Mouse (Mus musculus) heart, postnatal 36 days (tissue): ENCODE data around the gene Naa16. TPM values are rescaled to one million over a fixed set of nuclear protein-coding genes. Genes with fewer than 3 reads are reported as not detected.

Source experiments
- DNase-seq, 2 experiments: peaks; one replicate each; pipeline ENCODE4 v3.0.0; 2021 to 2022
- intact Hi-C: fragments of 180-260 bp; cut with DNase I; formaldehyde crosslinking; loops from one replicate; pipeline ENCODE4 v1.15.1; 2025
- total RNA-seq, 2 experiments: library from RNA; stranded (reverse); gene quantifications; 2 replicates each; pipeline ENCODE4 v1.2.3; 2021

Naa16 gene
- total RNA-seq: 10 to 100 TPM; 10.8 to 11.2 TPM

GRCm38 (mm10) chr14:79390265-79390926 lies at the start of gene Naa16:
Naa16 (minus strand) TSS chr14:79390778.
- peak; percentile 98 for DNase-seq
- intact Hi-C loops: loop anchor here (5.0 kb wide), 2 partner anchors 37 to 92 kb away; partner anchors contain the start of genes Elf1, Kbtbd7 and Wbp4

- intact Hi-C loops: no loop called here
- no peak for DNase-seq
These were observed 43.5 kb upstream of the Naa16 start for GRCm38 (mm10) chr14:79434068-79434467.

DNA sequence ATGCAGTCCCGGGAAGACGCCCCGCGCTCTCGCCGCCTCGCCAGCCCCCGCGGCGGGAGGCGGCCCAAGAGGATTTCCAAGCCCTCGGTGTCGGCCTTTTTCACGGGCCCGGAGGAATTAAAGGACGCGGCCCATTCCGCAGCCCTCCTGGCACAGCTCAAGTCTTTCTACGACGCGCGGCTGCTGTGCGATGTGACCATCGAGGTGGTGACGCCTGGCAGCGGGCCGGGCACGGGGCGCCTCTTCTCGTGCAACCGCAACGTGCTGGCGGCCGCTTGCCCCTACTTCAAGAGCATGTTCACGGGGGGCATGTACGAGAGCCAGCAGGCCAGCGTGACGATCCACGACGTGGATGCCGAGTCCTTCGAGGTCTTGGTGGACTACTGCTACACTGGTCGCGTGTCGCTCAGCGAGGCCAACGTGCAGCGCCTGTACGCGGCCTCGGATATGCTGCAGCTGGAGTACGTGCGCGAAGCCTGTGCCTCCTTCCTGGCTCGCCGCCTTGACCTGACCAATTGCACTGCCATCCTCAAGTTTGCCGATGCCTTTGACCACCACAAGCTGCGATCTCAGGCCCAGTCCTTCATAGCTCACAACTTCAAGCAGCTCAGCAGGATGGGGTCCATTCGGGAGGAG lies 36.3 kb upstream of the Naa16 start:
- intact Hi-C loops: loop anchor here (2.0 to 5.0 kb wide), 2 partner anchors 24 to 35 kb away; partner anchors contain the start of genes Kbtbd6 and Naa16
- DNase-seq: peak; percentile 11 to 12

GRCm38 (mm10) chr14:79425979-79426729 lies 35.6 kb upstream of the Naa16 start, which contains the start of gene Kbtbd7:
Kbtbd7 (plus strand) TSS chr14:79426511.
- intact Hi-C loops: loop anchor here (2.0 to 5.0 kb wide), 2 partner anchors 25 to 34 kb away; partner anchors contain the start of genes Kbtbd6 and Naa16
- DNase-seq: peak; percentile 91 to 93

DNA sequence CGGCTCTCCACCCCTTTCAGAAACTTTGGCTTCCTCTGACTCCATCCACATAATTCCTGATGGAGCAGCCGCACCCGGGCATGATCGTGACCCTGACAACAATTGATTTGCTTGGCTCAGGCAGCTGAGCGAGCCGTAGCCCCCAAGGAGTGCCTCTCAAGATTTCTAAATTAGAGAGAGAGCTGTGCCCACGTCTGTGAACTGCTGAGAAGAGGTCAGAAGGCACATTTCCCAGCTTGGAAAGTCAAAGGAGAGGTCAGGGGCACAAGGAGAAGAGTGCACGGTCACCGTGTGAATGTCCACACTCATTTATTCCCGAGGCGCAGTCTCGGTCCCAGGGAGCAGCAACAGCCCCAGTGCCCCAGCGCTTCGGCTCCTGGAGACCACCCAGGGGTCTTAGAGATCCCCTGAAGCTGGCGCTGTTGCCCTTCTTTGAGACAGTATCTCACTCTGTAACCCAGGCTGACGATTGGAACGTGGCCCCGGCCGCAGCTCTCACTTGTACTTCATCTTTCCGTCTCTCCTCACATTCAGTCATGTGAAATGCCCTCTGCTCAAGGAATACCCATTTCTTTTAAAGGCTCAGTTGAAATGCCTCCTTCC lies 29.6 kb upstream of the Naa16 start:
- intact Hi-C loops: no loop called here
- no peak for DNase-seq

- no peak for DNase-seq
- intact Hi-C loops: no loop called here
These were observed 22.5 kb upstream of the Naa16 start for GRCm38 (mm10) chr14:79413121-79413520.

DNA sequence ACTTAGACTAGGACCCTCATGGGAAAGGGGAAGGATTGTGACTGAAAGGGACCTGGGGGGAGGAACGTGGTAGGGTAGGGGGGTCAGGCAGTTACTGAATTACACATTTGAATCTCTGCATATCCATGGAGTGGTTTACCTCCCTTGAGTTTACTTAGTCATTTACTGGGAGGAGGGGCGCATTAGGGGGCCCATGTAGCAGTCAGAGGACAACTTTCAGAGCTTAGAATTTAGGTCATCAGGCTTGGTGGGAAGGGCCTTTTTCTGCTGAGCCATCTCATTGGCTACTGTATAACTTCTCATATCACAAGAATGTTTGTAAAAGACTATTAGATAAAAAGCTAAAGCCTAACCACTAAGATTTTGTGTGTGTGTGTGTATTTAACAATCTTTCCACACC lies 20.1 kb upstream of the Naa16 start:
- DNase-seq: no peak
- intact Hi-C loops: no loop called here

- no peak for DNase-seq
- intact Hi-C loops: no loop called here
These were observed 18.8 kb upstream of the Naa16 start for GRCm38 (mm10) chr14:79409278-79409830.

DNA sequence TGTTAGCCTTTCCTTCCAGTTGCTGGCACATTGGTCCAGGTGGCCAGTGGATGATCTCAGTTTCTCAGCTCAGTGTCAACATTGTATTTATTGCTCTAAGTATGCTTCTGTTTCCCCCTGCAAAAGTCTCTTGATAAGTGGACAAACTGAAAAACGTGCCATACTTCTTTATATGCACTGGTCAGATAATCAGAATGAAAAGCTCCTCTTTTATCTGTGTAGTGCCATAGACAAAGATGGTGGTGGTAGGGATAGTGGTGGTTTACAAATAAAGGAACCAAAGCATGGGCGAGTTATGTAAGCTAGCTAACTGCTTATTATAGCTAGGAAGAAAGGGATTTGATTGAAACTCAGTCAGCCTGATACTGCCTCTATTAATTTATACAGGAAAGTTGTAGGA lies 17.1 kb upstream of the Naa16 start:
- intact Hi-C loops: no loop called here

GRCm38 (mm10) chr14:79397321-79398122 lies 6.9 kb upstream of the Naa16 start, which contains the start of gene Mtrf1:
Mtrf1 (plus strand) TSS chr14:79397772.
- intact Hi-C loops: loop anchor here (5.0 kb wide), 1 partner anchor 190 kb away; the partner anchor contains the start of gene Sugt1
- peak; percentile 58 to 73 for DNase-seq

More for the DNA sequence above, 17.1 kb upstream of the Naa16 start:
- DNase-seq: no peak

DNA sequence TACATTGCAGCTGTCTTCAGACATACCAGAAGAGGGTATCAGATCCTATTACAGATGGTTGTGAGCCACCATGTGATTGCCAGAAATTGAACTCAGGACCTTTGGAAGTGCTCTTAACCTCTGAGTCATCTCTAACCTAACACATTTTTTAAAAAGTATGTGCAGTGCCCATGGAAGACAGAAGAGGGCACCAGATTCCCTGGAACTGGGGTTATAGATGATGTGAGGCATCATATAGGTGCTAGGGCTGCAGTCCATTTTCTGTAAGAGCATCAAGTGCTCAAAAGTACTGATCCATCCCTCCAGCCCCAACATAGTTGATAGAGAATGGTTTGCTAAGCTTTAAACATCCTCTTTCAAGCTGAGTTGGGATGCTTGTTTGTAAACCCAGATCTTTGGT lies 4.0 kb upstream of the Naa16 start:
- DNase-seq: peak; percentile 30 to 36
- intact Hi-C loops: loop anchor here (1.0 to 5.0 kb wide), 3 partner anchors 33 to 88 kb away; partner anchors contain the start of genes Elf1, Kbtbd7 and Wbp4

GRCm38 (mm10) chr14:79393289-79393688 lies 2.7 kb upstream of the Naa16 start:
- intact Hi-C loops: loop anchor here (5.0 kb wide), 2 partner anchors 34 to 89 kb away; partner anchors contain the start of genes Elf1, Kbtbd7 and Wbp4
- no peak for DNase-seq

DNA sequence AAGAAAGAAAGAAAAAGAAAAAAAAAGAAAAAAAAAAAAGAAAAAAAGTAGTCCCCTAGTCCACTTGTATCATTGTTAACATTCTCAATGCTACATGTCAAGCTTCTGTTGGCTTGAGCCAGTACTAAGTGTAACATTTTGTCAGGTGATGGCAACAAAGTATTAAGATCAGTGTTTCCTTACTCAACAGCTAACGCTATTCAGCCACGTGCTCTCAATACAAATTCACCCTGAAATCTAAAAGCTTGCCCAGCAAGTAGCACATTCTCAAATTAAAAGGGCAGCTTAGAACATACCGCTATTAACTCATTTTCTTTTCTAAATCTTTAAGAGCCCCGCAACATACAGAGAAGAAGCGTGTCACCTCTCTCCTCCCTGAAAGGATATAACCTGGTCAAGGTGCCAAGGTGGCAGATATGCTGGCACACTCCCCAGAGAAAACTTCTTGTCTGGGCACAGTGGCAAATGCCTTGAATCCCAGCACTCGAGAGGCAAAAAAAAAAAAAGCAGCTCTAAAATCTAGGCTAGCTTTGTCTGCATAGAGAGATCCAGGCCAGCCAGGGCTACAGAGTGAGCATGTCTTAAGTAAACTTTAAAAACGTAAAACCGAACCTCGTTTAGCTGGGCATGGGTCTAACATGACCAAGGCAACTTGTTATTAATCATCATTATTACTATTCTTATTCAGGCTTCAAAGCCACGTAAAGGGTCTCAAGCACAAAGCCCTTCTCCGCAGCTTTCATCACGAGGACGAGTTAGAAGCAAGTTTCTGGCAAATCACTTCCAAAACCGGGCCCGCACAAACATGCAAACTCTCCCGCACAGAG lies 927 bp downstream of the Naa16 start:
- intact Hi-C loops: loop anchor here (5.0 kb wide), 2 partner anchors 38 to 93 kb away; partner anchors contain the start of genes Elf1, Kbtbd7 and Wbp4
- peak in 1 of 2 experiments; percentile 26 for DNase-seq

DNA sequence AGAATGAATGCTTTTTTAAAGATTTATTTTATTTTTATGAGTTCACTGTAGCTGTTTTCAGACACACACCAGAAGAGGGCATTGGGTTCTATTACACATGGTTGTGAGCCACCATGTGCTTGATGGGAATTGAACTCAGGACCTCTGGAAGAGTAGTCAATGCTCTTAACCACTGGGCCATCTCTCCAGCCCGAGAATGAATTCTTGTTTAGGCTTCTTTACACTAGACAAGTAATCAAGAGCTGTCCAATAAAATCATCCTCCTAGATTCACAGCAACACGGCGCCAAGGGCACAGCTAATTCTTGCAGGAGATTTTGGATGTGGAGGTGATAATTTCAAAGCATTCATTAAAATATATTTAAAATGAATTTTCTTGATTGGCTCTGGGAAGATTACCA lies 2.3 kb downstream of the Naa16 start:
- intact Hi-C loops: no loop called here
- DNase-seq: no peak

DNA sequence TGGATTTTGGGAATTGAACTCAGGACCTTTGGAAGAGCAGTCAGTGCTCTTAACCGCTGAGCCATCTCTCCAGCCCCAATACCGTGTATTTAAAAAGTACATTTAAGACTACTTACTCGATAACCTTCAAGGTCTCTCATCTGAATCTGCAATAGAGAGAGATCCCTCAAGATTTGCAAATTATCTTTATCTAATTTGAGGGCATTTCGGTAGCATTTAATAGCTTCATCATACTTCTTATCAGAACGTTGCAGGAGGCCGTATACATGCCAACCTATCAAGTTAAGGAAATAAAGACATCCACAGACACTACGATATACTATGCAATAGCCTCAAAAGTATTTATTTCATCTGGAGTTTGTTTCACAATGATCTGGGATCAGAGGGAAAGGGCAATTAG lies 7.5 kb downstream of the Naa16 start:
- no peak for DNase-seq
- intact Hi-C loops: no loop called here

DNA sequence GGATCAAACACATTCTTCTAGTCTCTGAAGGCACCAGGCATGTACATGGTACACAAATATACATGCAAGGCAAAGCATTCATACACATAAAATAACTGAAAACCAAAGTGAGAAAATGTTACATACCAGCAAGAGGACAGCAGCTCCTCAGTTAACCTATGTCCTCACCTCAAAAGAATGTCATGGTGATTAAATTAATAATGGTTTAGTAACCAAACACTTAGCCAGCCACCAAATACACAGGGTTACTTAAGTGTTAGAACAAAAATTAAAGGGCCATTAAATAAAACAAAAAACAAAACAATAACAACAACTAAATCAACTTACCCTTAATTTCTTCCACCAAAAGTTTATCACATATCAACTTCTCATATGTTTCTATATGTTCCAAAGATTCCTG lies 13.5 kb downstream of the Naa16 start:
- intact Hi-C loops: no loop called here
- no peak for DNase-seq

GRCm38 (mm10) chr14:79358055-79358454 lies 32.5 kb downstream of the Naa16 start:
- DNase-seq: no peak
- intact Hi-C loops: no loop called here

- intact Hi-C loops: loop anchor here (10.0 kb wide), 1 partner anchor 742 kb away; no protein-coding TSS in a partner anchor
- no peak for DNase-seq
These were observed 44.2 kb downstream of the Naa16 start for GRCm38 (mm10) chr14:79346384-79346783.
